Mouse (Mus musculus) layer of hippocampus, adult 9-11 months (tissue): ENCODE data around the gene Mlana.

Experiments used
- DNase-seq: peaks from one replicate; pipeline ENCODE4 v3.0.0; 2022

Mlana gene

GRCm38 (mm10) chr19:29676479-29677193, 21.0 kb upstream of the Mlana start:
- DNase-seq: no peak

- DNase-seq: peak; percentile 52
Observed at GRCm38 (mm10) chr19:29678181-29678778, 19.3 kb upstream of the Mlana start.

- DNase-seq: no peak
Observed at GRCm38 (mm10) chr19:29680182-29681152, 17.2 kb upstream of the Mlana start.

GRCm38 (mm10) chr19:29683844-29684540, 13.6 kb upstream of the Mlana start:
- DNase-seq: peak; percentile 74

- no peak for DNase-seq
Observed at GRCm38 (mm10) chr19:29695071-29695470, 2.6 kb upstream of the Mlana start.

- DNase-seq: no peak
Observed at GRCm38 (mm10) chr19:29696309-29696708, 1.3 kb upstream of the Mlana start.

- no peak for DNase-seq
Observed at GRCm38 (mm10) chr19:29696840-29697239, 784 bp upstream of the Mlana start.

- DNase-seq: no peak
Observed at GRCm38 (mm10) chr19:29701707-29702106, 4.1 kb downstream of the Mlana start.

- DNase-seq: no peak
Observed at GRCm38 (mm10) chr19:29704436-29704835, 6.8 kb downstream of the Mlana start.

GRCm38 (mm10) chr19:29707314-29707898, 9.8 kb downstream of the Mlana start:
- DNase-seq: no peak

GRCm38 (mm10) chr19:29708003-29708402, 10.4 kb downstream of the Mlana start:
- no peak for DNase-seq

GRCm38 (mm10) chr19:29708461-29708860, 10.8 kb downstream of the Mlana start:
- DNase-seq: no peak

GRCm38 (mm10) chr19:29709461-29709860, 11.8 kb downstream of the Mlana start:
- DNase-seq: no peak

- no peak for DNase-seq
Observed at GRCm38 (mm10) chr19:29713451-29713850, 15.8 kb downstream of the Mlana start.

GRCm38 (mm10) chr19:29717854-29718253, 20.2 kb downstream of the Mlana start:
- no peak for DNase-seq

GRCm38 (mm10) chr19:29718476-29718875, 20.9 kb downstream of the Mlana start:
- DNase-seq: no peak

- DNase-seq: no peak
Observed at GRCm38 (mm10) chr19:29735421-29735820, 37.8 kb downstream of the Mlana start.

- no peak for DNase-seq
Observed at GRCm38 (mm10) chr19:29739608-29740007, 42.0 kb downstream of the Mlana start.

- DNase-seq: no peak
Observed at GRCm38 (mm10) chr19:29740661-29741060, 43.0 kb downstream of the Mlana start.

GRCm38 (mm10) chr19:29743531-29743930, 45.9 kb downstream of the Mlana start:
- no peak for DNase-seq

- DNase-seq: no peak
Observed at GRCm38 (mm10) chr19:29750994-29751393, 53.4 kb downstream of the Mlana start.

GRCm38 (mm10) chr19:29753939-29754338, 56.3 kb downstream of the Mlana start:
- DNase-seq: no peak
